Mouse (Mus musculus): ENCODE measurements at regions not wholly inside any gene's neighbourhood (a gene's known extent, or its start where the extent isn't known, plus 50 kb on each side); places are given as distances from the start of the nearest gene placed in this dataset.

- Histone ChIP-seq H3K4me2 (ENCODE audit: low read length) (no peak overlapping the region), H3K4me1 (ENCODE audit: control insufficient read depth, insufficient read depth, low read depth, low read length) (no peaks in the 10 kb centered on the region), H3K9ac (ENCODE audit: low read depth, low read length) (no peak overlapping the region), H3K27me3 (replicated peaks; ENCODE audit: control insufficient read depth, insufficient read depth, low read length) (no peaks in the 10 kb centered on the region), H3K4me3 (ENCODE audit: low read length) (no peak overlapping the region), H3K36me3 (ENCODE audit: control insufficient read depth, insufficient read depth, low read length) (no peaks in the 10 kb centered on the region), H3K9me3 (ENCODE audit: control insufficient read depth, low read length) (no peaks in the 10 kb centered on the region), H3K27ac (ENCODE audit: low read depth, low read length) (no peak overlapping the region)
- no peak for ATAC-seq
- WGBS: 89% methylated on average over 5 of the region's 5 CpGs
Observed at GRCm38 (mm10) chr12:8844748-8845147, 73.6 kb downstream of the Sdc1 start.

- Histone ChIP-seq H3K9me3 (ENCODE audit: control insufficient read depth, low read length) (no peaks in the 10 kb centered on the region), H3K27ac (ENCODE audit: low read depth, low read length) (no peak overlapping the region), H3K27me3 (replicated peaks; ENCODE audit: control insufficient read depth, insufficient read depth, low read length) (no peaks in the 10 kb centered on the region), H3K4me2 (ENCODE audit: low read length) (no peak overlapping the region), H3K9ac (ENCODE audit: low read depth, low read length) (no peak overlapping the region), H3K4me3 (ENCODE audit: low read length) (no peak overlapping the region), H3K36me3 (ENCODE audit: control insufficient read depth, insufficient read depth, low read length) (no peaks in the 10 kb centered on the region), H3K4me1 (ENCODE audit: control insufficient read depth, insufficient read depth, low read depth, low read length) (no peaks in the 10 kb centered on the region)
- WGBS: 92% methylated on average over 8 of the region's 8 CpGs
- no peak for ATAC-seq
Observed at GRCm38 (mm10) chr12:8845443-8845842, 74.3 kb downstream of the Sdc1 start.

GRCm38 (mm10) chr12:8846425-8847226 is 74.8 kb upstream of the Laptm4a start:
- H3K9ac ChIP-seq (ENCODE audit: low read depth, low read length): no peak overlapping the region
- 49% methylated on average over 16 of the region's 16 CpGs for WGBS
- H3K27me3 ChIP-seq (replicated peaks; ENCODE audit: control insufficient read depth, insufficient read depth, low read length): no peaks in the 10 kb centered on the region
- no peak overlapping the region for H3K27ac ChIP-seq (ENCODE audit: low read depth, low read length)
- no peaks in the 10 kb centered on the region for H3K36me3 ChIP-seq (ENCODE audit: control insufficient read depth, insufficient read depth, low read length)
- H3K9me3 ChIP-seq (ENCODE audit: control insufficient read depth, low read length): no peaks in the 10 kb centered on the region
- H3K4me2 ChIP-seq (ENCODE audit: low read length): no peak overlapping the region
- ATAC-seq: no peak
- no peak overlapping the region for H3K4me3 ChIP-seq (ENCODE audit: low read length)
- H3K4me1 ChIP-seq (ENCODE audit: control insufficient read depth, insufficient read depth, low read depth, low read length): no peaks in the 10 kb centered on the region

- Histone ChIP-seq H3K4me2 (ENCODE audit: low read length) (no peak overlapping the region), H3K4me1 (ENCODE audit: control insufficient read depth, insufficient read depth, low read depth, low read length) (no peaks in the 10 kb centered on the region), H3K27ac (ENCODE audit: low read depth, low read length) (no peak overlapping the region), H3K27me3 (replicated peaks; ENCODE audit: control insufficient read depth, insufficient read depth, low read length) (no peaks in the 10 kb centered on the region), H3K36me3 (ENCODE audit: control insufficient read depth, insufficient read depth, low read length) (no peaks in the 10 kb centered on the region), H3K4me3 (ENCODE audit: low read length) (no peak overlapping the region), H3K9me3 (ENCODE audit: control insufficient read depth, low read length) (no peaks in the 10 kb centered on the region), H3K9ac (ENCODE audit: low read depth, low read length) (no peak overlapping the region)
- no peak for ATAC-seq
- 80% methylated on average over 10 of the region's 10 CpGs for WGBS
Observed at GRCm38 (mm10) chr12:8847227-8847857, 74.1 kb upstream of the Laptm4a start.

GRCm38 (mm10) chr12:8847858-8848383 is 73.5 kb upstream of the Laptm4a start:
- Histone ChIP-seq H3K9me3 (ENCODE audit: control insufficient read depth, low read length) (no peaks in the 10 kb centered on the region), H3K4me2 (ENCODE audit: low read length) (no peak overlapping the region), H3K4me3 (ENCODE audit: low read length) (no peak overlapping the region), H3K9ac (ENCODE audit: low read depth, low read length) (no peak overlapping the region), H3K27ac (ENCODE audit: low read depth, low read length) (no peak overlapping the region), H3K27me3 (replicated peaks; ENCODE audit: control insufficient read depth, insufficient read depth, low read length) (no peaks in the 10 kb centered on the region), H3K4me1 (ENCODE audit: control insufficient read depth, insufficient read depth, low read depth, low read length) (no peaks in the 10 kb centered on the region), H3K36me3 (ENCODE audit: control insufficient read depth, insufficient read depth, low read length) (no peaks in the 10 kb centered on the region)
- 92% methylated on average over 8 of the region's 8 CpGs for WGBS
- no peak for ATAC-seq

GRCm38 (mm10) chr12:8853858-8854257 is 67.6 kb upstream of the Laptm4a start:
- no peaks in the 10 kb centered on the region for H3K27me3 ChIP-seq (replicated peaks; ENCODE audit: control insufficient read depth, insufficient read depth, low read length)
- no peak overlapping the region for H3K4me3 ChIP-seq (ENCODE audit: low read length)
- no peak for ATAC-seq
- no peak overlapping the region for H3K4me2 ChIP-seq (ENCODE audit: low read length)
- H3K4me1 ChIP-seq (ENCODE audit: control insufficient read depth, insufficient read depth, low read depth, low read length): no peaks in the 10 kb centered on the region
- 90% methylated on average over 4 of the region's 4 CpGs for WGBS
- H3K27ac ChIP-seq (ENCODE audit: low read depth, low read length): no peak overlapping the region
- no peak overlapping the region for H3K9ac ChIP-seq (ENCODE audit: low read depth, low read length)
- H3K9me3 ChIP-seq (ENCODE audit: control insufficient read depth, low read length): no peaks in the 10 kb centered on the region
- no peaks in the 10 kb centered on the region for H3K36me3 ChIP-seq (ENCODE audit: control insufficient read depth, insufficient read depth, low read length)

- no peaks in the 10 kb centered on the region for H3K36me3 ChIP-seq (ENCODE audit: control insufficient read depth, insufficient read depth, low read length)
- WGBS: 72% methylated on average over 4 of the region's 4 CpGs
- H3K27ac ChIP-seq (ENCODE audit: low read depth, low read length): no peak overlapping the region
- no peak overlapping the region for H3K9ac ChIP-seq (ENCODE audit: low read depth, low read length)
- H3K9me3 ChIP-seq (ENCODE audit: control insufficient read depth, low read length): no peaks in the 10 kb centered on the region
- H3K4me2 ChIP-seq (ENCODE audit: low read length): no peak overlapping the region
- H3K27me3 ChIP-seq (replicated peaks; ENCODE audit: control insufficient read depth, insufficient read depth, low read length): no peaks in the 10 kb centered on the region
- no peak overlapping the region for H3K4me3 ChIP-seq (ENCODE audit: low read length)
- no peak for ATAC-seq
- no peaks in the 10 kb centered on the region for H3K4me1 ChIP-seq (ENCODE audit: control insufficient read depth, insufficient read depth, low read depth, low read length)
Observed at GRCm38 (mm10) chr12:8854401-8854800, 67.1 kb upstream of the Laptm4a start.

- no peak overlapping the region for H3K4me3 ChIP-seq (ENCODE audit: low read length)
- no peak for ATAC-seq
- 69% methylated on average over 5 of the region's 5 CpGs for WGBS
Observed at GRCm38 (mm10) chr12:8855119-8855518, 66.3 kb upstream of the Laptm4a start.

GRCm38 (mm10) chr12:8856051-8856543 is 65.4 kb upstream of the Laptm4a start:
- H3K4me1 ChIP-seq (ENCODE audit: control insufficient read depth, insufficient read depth, low read depth, low read length): no peaks in the 10 kb centered on the region
- H3K4me2 ChIP-seq (ENCODE audit: low read length): no peak overlapping the region
- H3K4me3 ChIP-seq (ENCODE audit: low read length): no peak overlapping the region
- no peak for ATAC-seq
- no peak overlapping the region for H3K9ac ChIP-seq (ENCODE audit: low read depth, low read length)
- no peaks in the 10 kb centered on the region for H3K36me3 ChIP-seq (ENCODE audit: control insufficient read depth, insufficient read depth, low read length)
- no peak overlapping the region for H3K27ac ChIP-seq (ENCODE audit: low read depth, low read length)
- no peaks in the 10 kb centered on the region for H3K27me3 ChIP-seq (replicated peaks; ENCODE audit: control insufficient read depth, insufficient read depth, low read length)
- 36% methylated on average over 1 of the region's 1 CpGs for WGBS
- H3K9me3 ChIP-seq (ENCODE audit: control insufficient read depth, low read length): no peaks in the 10 kb centered on the region

More at GRCm38 (mm10) chr12:8855119-8855518, 66.3 kb upstream of the Laptm4a start:
- Histone ChIP-seq H3K27ac (ENCODE audit: low read depth, low read length) (no peak overlapping the region), H3K27me3 (replicated peaks; ENCODE audit: control insufficient read depth, insufficient read depth, low read length) (no peaks in the 10 kb centered on the region), H3K9ac (ENCODE audit: low read depth, low read length) (no peak overlapping the region), H3K4me1 (ENCODE audit: control insufficient read depth, insufficient read depth, low read depth, low read length) (no peaks in the 10 kb centered on the region), H3K9me3 (ENCODE audit: control insufficient read depth, low read length) (no peaks in the 10 kb centered on the region), H3K4me2 (ENCODE audit: low read length) (no peak overlapping the region), H3K36me3 (ENCODE audit: control insufficient read depth, insufficient read depth, low read length) (no peaks in the 10 kb centered on the region)
